Mouse (Mus musculus) small intestine, adult 2 months (tissue): ENCODE measurements around the gene Nr5a1.
A peak's percentile ranks its signal among the peaks of the same experiment; 100 is the strongest.

Experiments used
- CTCF ChIP-seq: fragments of 200-500 bp; IDR thresholded peaks from 2 replicates; pipeline ENCODE4 v1.5.1; 2012; ENCODE audit warnings: low read depth, mild to moderate bottlenecking, control low read depth, inconsistent platforms, low read length, moderate library complexity, mixed read lengths; ENCODE audit not compliant: insufficient replicate concordance, insufficient read length; ENCODE audit errors: extremely low read depth
- POLR2A ChIP-seq: fragments of 200-500 bp; IDR thresholded peaks from 2 replicates; pipeline ENCODE4 v1.6.1; 2012; ENCODE audit warnings: low read depth, mild to moderate bottlenecking, control low read depth, inconsistent platforms, low read length, moderate library complexity

DNA sequence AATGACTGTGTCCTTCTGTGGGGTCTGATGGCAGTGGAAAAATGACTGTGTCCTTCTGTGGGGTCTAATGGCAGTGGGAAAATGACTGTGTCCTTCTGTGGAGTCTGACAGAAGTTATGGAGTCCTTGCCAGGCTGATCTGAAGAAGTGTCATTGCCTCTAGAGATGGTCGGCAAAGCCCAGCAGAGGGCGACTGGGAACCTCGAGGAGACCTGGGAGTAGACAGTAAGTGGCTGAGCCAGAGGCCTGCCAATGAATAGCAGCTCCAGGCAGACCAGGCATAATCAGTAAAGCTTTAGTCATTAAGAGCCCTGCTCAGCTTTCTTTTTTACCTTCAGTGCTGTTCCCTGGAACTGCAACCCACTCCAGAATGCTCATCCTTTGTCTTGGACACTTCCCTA is 68.4 kb downstream of the Nr5a1 start:
- TF ChIP-seq POLR2A, result no peak
- TF ChIP-seq CTCF, result peak; percentile 61; the same call in 1 of the 2 replicates
